Mouse (Mus musculus) WW6 (cell line): ENCODE data around the gene Veph1.

ENCODE experiments used
- DNase-seq: peaks from one replicate; pipeline ENCODE4 v3.0.0-alpha.2; 2013; ENCODE audit warnings: low read depth, low spot score

Veph1 gene

DNA sequence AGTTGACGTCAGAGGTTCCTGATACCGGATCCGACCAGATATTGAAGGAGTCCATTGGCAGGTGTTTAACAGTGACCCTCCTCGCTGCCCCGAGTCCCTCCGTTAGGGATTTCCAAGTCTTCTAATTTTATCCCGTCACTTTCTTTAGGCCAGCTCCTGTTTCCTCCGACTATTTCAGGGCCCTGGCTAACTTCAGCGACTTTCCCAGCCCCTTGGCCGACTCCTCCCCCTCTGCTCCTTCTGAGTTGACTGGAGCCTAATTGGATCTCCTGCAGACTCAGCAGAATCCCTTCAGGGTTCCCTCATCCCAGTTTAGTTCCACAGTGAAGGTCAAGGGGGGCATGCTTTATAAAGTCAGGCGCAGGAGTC is 75.4 kb downstream of the Veph1 start:
- no peak for DNase-seq

DNA sequence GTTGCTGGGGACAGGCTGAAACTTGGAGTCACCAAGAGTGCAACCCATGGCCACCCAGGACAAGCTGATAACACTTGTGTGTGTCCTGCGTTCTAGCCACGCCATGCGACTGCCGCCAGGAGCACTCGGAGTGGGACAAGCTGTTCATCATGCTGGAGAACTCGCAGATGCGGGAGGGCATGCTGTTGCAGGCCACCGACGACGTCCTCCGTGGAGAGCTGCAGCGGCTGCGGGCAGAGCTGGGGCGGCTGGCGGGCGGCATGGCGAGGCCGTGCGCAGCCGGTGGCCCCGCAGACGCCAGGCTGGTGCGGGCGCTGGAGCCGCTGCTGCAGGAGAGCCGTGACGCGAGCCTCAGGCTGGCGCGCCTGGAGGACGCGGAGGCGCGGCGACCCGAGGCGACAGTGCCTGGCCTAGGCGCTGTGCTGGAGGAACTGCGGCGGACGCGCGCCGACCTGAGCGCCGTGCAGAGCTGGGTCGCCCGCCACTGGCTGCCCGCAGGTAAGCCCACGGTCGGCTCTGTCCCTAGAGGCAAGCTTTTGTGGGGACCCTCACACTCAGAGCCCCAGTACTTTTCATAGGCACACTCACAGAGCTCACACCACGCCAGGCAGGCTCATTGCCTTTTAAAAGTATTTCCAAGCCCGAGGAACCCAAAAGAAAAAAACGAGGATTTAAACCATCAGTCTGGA is 75.9 kb downstream of the Veph1 start:
- no peak for DNase-seq

DNA sequence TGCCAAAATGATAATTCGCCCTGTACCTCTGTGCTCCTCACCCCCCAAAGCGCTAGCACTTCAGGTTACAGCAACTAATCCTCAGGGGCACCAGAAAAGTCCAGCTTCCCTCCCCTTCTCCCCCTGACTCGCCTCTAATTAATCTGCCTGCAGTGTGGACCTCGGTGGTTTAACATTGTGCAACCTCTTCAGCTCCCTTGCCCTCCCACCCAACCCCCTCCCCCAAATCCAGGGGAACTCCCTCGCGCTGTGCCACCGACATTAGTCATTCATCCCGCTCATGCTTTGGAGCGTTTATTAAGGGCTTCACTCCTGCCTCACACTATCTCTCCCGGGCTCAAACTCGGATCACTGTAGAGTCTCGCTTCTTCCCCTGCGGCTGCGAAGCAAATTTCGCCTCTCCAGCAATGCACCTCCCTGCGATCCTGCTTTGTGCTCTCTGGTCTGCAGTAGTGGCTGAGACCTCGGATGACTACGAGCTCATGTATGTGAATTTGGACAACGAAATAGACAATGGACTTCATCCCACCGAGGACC is 76.9 kb downstream of the Veph1 start, which contains the start of gene Ptx3:
Gene Ptx3, plus strand, starts transcription at position 256 of the 537 bp plus-strand sequence.
- DNase-seq: no peak

DNA sequence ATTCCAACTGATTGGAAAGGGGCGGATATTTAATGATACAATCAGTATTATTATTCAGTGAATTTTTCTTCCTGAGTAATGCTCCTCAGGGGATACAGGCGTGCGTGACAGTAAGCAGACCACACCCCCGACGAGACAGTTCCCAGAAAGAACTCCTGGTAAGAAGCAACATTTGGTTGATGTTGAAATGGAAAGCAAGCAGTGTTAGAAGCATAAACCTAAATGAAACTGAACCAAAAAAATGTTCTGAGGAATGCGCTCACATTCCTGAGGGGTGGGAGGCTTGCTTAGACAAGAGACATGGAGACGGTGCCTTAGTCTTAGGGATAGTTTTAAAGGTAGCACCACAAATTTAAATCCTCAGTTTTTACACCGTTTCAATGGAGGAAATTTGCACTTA is 80.9 kb downstream of the Veph1 start:
- no peak for DNase-seq

DNA sequence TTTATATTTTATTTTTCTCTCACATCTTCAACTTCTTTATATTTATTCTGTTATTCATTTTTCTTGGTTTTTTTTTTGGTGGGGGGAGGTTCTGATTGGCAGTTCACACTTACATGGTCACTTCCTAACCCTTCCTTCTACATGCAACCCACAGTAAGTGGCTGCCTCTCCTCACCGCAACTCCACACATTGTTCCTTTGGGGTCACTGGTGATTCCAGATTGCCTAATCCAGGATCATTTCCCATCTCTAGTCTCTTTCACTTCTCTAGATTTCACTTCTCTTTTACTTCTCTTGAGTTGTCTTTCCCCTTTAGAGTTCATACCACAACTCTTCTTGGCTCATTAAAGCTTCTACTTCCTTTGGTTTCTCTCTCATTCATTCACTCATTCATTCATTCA is 83.1 kb downstream of the Veph1 start:
- DNase-seq: no peak

DNA sequence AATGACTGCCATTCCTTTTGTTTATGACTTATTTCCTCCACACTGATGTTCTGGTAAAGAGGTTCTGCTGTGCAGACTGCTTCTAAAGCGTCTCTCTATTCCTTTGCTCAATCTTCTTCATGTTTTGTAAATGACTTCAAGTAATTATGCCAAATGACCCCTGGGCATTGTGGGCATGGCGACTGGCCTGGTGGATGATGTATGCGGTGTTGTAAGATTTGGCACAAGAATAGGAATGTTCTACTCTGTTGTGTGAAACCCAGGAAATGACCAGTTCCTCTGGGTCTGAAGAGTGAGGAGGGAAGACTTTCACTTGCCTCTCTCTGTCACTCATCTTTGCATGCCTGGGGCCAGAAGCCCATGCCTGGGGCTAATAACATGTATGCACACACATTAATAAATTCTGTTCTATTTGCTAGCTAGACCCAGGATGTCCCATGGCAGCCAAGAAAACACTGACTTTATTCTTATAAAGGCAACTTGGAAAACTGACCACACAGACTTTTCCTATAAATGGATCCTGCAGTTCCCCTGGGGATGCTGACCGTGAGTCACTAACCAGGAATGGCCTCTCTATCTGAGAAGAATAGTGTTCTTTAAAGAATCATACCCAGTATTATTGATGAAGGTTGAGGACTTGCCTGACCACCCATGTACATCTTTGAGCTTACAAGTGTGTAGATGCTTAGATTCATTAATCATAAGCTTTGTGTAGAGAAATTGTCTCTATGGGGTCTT is 87.6 kb downstream of the Veph1 start:
- DNase-seq: no peak

DNA sequence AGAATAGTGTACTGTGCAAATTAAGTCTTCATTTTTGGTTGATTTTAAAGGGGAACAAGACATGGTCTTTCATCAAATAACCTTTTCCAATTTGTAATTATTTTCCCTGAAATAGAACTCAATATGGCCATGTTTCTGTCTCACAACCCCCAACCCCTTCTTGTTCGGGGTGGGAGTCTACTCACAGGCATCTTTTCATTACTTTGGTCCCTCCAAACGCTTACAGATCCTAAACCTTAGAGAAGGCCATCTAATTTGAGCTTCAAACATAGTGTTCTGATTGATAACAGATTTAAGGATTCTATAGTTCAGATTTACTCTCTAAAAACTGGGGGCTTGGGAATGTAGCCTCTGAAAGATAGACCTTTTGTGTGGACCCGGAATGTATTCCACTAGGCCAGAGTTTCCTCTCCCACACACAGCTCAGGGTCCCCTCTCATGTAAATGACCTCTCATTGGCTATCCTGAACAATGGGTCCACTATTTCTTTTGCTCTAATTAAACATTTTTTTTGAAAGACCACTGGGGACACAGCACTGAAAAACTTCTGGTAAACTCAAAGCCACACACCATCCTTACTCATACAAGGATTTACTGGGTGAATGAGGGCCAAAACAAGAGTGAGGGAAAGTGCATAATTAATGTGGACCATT is 102.6 kb downstream of the Veph1 start:
- no peak for DNase-seq

DNA sequence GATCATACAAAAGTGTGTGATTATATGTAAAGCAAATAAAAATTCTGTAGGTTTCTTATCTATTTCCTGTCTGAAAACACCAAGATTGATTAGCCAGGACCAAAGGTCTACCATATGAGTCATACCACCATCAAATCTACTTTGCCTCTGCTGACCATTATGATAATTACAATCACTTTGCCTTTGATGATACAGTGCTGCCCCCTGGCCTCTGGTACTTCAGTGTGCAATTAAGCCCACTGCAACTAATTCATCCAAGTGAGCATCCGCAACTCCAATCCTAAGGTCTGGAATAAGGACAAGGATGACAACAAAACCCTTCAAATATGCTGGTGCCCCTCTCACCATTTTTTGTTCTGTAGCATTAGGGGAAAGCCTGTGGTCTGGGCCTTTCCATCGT is 117.0 kb downstream of the Veph1 start:
- DNase-seq: no peak

DNA sequence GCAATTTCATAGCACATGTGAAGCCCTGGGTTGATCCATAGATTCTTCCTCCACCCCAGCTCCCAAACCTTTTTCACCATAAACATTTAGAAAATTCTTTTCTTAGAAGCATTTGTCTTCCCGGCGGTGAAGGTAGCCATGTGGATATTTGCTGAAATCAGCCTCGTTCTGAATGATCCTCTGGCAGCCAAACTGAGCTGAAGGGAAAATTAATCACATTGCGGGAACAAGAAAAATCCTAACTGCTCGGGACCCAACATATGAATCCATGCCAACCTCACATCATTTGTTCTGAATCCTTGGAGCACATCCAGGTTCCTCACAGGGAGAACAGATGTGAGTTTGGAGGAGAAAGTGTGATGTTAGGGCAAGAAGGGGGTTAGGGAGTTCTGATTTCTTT is 123.7 kb downstream of the Veph1 start:
- no peak for DNase-seq

DNA sequence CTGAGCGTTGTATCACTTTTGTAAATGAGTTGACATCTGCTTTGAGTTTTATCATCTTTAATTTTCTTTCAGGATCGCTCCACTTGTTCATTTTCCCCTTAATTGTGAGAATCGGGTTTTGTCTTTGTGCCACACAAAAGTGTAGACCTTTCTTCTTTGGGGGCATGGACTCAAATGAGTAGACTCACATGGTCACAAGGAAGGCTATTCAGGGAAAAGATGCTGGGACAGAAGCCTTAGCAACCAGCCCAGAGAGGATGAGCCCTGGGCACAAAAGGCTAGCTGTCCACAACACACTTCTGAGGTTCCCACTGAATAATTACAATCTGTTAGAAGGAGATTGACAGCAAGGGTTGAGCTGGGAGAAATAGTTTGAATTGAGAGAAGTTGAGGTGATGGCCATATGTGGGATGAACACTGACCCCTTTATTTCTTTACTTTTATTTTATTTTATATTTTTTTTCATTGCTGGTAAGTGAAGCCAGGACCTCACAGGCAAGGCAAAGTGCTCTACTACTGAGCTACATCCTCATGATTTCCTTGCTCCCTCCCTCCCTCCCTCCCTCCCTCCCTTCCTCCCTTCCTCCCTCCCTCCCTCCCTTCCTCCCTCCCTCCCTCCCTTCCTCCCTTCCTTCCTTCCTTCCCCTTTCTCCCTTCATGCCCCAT is 126.6 kb downstream of the Veph1 start:
- DNase-seq: no peak

DNA sequence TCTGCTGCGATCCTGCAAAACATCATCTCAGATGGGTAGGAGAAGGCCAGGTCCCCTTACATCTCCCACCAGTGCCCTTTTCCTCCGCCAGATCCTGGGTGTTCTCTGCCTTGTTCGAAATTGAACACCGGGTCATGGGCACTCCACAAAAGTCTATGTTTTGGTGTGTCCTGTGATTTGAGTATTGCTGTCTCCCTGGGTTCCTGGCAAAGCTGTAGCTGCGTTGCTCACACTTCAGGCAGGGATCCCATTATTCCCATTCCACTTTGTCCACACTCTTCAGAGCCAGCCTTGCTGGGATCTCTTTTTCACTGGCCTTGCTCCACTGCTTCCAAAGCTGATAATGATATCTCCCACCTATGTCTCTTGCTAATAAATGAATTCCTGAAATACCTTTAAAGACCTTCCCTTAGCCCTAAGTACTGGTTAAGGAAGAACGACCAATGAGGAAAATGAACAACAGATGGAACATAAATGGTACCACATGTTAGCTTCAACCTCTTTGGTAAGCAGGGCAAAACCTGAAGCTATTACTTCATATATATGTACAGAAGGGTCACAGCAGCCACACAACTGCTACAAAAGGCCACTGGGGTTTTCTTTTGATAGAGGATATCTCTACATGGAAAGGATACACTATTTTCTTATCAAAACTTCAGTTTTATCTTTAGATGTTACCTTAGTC is 129.9 kb downstream of the Veph1 start:
- DNase-seq: no peak

DNA sequence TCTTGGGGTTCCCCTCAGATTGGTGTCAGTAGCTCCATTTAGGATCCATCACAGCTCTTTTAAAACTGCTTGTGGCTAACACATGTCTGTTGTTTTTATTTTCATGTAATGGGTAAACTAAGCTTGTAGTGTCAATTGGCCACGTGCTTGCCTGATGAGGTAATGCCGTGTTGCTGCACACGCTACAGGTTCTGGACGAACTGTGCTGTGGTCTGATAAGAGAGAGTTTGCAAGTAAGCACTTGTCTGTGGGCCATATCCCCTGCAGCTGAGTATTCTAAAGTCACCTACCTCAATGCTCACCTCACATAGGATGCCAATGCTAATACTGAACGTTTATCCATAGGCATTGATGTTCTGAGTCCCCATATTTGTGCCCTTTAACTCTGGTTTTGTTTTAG is 131.6 kb downstream of the Veph1 start:
- DNase-seq: no peak

DNA sequence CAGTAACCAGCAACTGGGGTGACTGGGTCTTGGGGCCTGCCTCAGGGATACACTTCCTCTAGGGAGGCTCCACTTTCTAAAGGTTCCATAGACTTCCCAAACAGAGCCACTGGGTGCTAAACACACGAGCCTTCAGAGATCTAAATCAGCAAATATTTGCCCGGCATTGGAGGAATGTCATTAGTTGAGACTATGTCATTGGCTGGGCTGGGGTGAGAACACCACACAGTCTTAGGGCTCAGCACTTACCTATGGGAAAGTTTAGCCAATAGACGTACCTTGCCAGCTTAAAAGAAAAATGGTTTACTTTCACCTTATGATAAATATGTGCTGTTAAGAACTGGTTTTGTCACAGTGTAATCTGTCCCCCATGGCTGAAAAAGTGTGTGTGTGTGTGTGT is 132.1 kb downstream of the Veph1 start:
- DNase-seq: no peak

DNA sequence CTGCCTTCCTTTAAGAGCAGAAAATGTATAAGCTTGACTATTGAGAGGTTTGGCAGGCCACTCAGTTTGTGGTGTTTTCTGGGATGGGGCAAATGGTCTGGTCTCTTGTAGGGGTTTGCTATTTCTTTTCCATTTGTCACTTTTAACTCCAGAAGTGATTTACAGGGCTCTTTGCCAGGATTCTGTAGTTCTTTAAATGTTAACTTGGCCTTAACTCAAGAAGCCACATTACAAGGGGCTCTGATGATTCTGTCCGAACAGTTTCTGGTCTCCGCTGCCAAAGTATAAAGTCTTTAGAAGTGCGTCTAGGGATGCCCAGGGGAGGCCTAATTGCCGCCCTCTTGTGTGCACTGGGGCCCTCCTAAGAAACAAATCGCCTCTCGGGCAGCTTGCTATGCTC is 134.0 kb downstream of the Veph1 start:
- DNase-seq: no peak

DNA sequence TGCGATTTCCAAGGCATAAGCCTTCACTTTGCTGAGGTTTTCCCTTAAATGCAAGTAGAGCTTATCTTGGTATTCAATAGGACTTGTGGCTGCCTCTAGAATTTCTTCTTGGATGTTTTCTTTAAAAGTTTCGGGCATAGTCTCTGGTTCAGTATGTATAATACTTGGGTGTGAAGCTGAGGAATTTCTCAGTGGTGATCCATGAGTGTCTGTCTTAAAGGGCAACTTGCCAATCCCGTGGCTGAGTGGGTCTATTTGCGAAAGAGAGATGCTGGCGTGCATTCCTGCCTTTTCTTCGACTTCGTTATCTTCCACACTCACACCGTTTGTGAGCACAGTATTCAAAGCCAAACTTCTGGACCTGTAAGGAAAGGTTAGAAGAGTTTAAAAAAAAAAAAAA is 138.7 kb downstream of the Veph1 start:
- DNase-seq: no peak

DNA sequence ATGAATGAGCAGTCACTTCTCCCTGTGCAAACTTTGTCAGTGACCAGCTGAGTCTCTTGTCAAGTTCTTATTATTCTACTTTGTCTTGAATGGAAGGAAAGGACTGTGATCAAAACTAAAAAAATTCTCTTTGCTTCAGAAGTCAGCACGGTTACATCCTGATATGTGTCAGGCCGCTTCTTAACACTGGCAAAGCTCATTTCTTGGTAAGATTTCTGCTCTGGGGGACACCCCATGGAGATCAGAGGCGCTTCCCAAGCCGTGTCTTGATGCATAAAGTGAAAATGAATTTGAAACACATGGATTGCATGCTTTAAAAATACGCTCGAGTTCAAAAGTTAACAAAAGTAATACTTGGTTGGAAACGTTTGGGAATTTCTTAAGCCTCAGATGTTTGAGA is 159.0 kb downstream of the Veph1 start:
- no peak for DNase-seq

DNA sequence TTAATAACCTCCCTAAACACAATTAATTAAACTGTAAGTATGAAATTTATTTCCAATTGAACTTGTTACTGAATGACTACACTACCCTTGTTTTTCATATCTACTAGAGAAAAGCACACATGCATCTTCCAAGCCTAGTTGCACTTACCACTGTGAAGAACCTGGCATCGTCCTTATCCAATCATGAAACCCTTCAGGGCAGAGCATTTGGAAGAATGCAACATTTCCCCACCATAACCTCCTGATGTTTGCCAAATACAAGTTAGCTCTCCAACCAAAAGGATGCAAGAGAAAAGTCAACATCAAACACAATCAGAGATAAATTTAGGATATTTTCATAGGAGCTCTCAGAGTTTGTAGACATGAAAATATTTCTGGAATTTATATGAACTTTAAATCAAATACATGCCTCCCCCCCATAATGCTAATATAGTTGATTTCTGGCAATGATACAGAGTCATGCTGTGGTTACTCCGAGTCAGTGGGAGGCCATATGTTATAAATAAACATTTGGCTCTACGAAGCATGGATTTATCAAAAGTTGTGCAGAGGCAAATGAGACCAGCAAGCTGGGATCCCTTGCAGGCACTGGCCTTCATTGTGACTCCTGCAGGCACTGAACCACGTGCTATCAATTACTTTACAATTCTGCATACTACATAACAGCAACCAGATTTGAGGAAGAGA is 165.2 kb downstream of the Veph1 start:
- no peak for DNase-seq

DNA sequence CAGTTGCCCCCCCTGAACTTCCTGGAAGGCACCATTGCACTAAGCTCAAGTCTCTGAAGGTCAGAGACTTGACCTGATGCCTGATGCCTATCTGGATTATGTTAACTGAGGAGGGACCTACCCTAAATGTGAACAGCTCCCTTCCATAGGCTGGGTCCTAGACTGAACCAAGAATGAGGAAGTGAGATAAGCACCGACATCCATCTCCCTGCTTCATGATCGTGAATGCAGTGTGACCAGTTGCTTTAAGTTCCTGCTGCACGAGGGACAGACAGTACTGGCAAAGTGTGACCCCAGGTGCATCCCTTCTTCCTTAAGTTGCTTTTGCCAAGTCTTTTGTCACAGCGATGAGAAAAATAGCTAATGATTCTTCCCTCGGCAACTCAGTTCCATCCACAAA is 166.9 kb downstream of the Veph1 start:
- DNase-seq: no peak

DNA sequence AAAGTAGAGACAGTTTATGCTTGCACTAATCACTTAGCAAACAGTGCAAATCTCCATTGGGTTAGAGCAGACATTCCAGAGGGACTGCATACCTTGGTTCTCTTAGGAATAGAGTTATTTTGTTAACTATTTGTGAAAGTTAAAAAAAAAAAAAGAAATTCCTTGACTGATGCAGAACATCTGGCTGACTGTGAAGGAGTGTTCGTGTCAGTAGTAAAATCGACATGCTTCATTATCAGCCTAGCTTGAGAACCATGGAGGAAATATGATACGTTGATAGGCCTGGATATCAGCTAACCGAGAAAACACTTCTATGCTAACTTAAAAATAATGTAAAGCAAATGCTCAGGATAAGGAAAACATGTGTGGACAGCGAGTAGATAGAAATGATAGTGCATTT is 191.1 kb downstream of the Veph1 start:
- no peak for DNase-seq

DNA sequence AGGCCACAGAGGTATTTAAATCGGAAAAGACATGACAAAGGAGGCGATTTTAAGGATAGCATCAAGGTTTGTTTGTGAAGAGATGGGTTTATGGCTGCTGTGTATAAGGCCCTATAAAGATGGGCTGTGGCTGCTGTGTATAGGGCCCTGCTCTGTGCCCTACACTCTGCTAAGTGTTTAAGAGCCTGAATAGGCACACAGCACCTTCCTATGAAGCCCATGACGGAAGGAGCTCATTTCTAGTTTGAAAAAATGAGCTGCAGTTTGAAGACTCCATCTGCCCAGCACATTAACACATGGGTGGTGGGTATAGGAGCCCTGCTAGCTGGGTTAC is 194.1 kb downstream of the Veph1 start:
- DNase-seq: no peak
